Mouse (Mus musculus) common myeloid progenitor, adult 5-6 weeks (primary cell): ENCODE measurements around the gene Dse. TPM values are rescaled to one million over a fixed set of nuclear protein-coding genes. Genes with fewer than 3 reads are reported as not detected.
"Not testable (repeated sequence)": the region's sequence is repeated elsewhere in the genome, so short reads cannot be mapped to it uniquely, and the experiment has no call there.

ENCODE experiments used
- ATAC-seq: replicated peaks from 2 replicates; pipeline ENCODE4 v1.8.0; 2016; ENCODE audit warnings: low read depth, mild to moderate bottlenecking, moderate TSS enrichment, inconsistent platforms; ENCODE audit not compliant: poor library complexity, severe bottlenecking
- total RNA-seq: library from RNA; stranded (forward); fragments of 200-1000, 187-1606 nt; gene quantifications from 2 replicates; pipeline ENCODE4 v1.2.3, GENCODE M21; 2017

Gene Dse
- 0.87 and 1.9 TPM in 2 replicates for total RNA-seq

DNA sequence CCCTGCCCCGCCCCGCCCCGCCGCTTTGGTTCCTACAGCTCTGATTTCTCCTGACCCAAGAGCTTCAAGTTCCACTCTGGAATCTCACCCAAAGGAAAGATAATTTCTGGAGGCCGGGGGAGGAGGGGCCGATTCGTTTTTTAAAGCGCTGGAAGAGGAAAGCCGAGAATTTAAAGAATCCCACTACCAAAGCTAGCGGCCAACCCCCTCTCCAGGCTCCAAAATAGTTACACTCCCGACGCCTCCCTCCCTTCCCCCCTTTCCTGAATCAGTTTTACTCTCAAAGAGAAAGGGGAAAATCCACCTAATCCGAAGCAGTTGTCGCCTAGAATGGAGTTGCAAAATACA is at the start of gene Dse:
TSS of gene Dse (minus strand) at position 213 of the 348 bp plus-strand sequence.
- ATAC-seq, result no peak

DNA sequence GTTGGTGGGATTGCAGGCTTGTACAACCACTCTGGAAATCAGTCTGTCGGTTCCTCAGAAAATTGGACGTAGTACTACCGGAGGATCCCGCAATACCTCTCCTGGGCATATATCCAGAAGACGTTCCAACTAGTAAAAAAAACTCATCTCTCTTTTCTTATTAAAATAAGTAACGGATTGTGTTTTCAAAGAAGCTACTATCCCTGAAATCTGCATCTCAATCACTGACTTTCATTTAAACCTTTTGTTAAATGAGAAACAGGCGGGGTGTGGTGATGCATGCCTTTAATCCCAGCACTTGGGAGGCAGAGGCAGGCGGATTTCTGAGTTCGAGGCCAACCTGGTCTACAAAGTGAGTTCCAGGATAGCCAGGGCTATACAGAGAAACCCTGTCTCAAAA is 45.3 kb upstream of the Dse start:
- ATAC-seq, result not testable (repeated sequence)

DNA sequence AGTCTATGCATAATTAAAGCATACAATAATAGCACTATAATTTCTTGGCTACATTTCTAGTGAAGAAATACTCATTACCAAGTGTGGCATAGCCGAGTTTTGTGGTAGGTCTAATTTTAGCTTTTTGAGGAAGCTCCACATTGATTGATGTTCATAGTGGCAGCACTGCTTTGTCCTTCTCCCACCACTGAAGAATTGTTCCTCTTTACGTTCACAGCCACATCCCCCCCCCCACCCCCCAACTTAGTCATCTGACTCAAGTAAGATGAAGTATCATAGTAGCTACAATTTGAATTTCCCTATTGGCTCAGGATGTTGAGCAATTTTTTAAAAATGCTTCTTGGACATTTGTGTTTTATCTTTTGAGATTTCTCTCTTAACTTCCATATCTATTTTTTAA is 42.1 kb upstream of the Dse start:
- ATAC-seq, result peak; percentile 96

DNA sequence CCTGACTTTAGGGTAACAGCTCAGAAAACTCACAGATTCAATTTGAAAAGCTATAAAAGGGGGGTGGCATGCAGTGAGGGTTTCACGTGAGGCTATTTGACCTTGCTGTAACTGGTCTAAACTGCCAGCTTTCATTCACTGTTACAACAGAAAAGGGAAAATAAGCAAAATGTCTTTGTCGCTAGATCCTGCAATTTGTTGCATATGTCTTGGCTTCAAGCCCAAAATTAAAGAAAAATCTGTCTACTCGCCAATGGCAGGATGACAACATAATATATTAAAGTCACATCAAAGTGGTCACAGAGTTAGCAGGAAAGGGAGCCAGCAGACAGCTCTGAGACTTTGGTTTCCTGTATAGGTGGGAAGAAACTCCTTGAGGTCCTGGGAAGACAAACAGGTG is 40.2 kb upstream of the Dse start:
- ATAC-seq, result no peak

DNA sequence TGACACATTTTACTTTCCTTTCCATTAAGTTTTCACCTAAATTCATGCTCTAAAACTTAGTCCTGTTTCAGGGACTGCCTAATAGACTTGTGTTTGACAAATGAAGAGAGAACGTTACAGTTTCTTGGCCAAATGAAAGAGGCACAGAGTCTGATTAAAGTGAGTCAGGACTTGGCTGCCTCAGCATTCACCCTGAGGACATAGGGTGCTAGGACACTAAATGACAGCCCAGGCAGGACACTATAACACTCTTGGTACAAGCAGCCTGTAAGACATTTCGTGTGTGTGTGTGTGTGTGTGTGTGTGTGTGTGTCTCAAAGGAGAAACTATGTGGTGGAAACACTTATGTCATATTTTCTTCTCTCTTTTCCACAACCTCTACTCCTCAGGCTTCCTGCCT is 38.6 kb upstream of the Dse start:
- no peak for ATAC-seq

DNA sequence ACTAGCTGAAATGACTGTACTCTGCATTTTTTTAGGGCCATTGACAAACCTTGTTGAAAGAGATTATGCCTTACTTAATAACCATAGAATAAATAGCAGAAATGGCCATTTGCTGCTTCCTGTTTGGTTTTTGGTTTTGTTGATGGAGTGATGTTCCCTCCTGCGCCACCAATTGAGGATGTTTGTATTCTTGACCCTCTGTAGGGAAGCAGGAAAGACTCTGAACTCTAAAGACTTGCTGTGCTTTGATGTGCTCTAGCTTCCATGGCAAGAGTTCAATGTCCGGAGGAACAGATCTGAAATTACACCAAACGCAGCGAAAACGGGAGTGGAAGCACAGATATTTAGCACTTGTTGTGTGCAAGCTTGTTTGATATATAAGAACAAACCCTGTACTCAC is 37.2 kb upstream of the Dse start:
- ATAC-seq, result peak; percentile 45

DNA sequence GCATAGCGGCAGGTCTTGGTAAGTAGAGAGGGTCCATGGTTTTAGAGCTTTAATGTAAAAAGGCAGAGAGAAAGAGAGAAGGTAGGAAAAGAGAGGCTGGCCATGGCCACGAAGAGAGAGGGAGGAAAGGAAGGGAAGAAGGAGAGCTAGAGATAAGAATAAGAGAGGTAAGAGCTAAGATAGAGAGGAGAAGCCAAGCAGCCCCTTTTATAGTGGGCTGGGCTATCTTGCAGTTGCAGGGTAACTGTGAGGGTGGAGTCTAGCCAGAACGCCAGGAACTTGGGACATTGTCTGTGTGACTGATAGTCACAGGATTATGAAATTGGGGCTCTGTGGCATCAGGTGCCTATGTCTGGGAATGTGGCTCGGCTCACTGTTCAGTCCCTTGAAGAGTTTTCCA is 31.0 kb upstream of the Dse start:
- ATAC-seq, result no peak

DNA sequence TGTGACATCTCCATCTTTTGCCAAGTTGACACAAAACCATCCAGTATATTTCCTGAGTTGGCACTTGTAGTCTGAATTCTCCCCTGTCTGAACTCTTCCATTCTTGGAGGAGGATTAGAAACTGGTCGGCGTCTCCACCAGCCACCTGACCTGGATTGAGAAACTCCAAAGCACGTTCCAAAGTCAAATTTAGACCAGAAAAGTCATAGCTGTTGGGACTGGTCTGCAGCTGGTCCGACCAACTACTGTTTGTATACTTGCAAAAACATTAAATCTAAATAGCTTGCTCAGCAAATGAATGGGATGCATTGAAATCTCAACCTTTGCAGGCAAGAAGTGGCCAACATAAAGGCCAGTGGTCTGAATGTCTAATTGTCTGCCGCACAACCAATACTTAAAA is 29.1 kb upstream of the Dse start:
- ATAC-seq, result no peak

DNA sequence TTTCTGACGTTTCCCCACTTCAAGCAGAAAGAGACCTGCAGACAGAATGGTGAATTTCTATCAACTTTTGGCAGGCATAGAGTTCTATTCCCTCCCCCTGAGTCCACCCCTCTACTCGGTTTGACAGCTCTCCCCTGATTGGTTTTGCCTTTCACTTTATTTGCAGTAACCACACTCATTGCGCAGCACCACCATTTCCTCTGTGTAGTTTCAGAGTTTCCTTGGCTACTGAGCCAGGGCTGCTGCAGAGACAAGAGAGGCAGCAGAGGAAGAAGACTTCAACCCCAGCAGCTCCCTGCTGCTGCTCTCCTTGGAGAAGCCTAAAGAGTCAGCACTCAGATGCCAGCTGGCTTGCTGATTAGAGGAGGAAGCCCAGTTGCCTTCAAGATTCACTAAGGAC is 27.9 kb upstream of the Dse start:
- peak; percentile 97 for ATAC-seq

DNA sequence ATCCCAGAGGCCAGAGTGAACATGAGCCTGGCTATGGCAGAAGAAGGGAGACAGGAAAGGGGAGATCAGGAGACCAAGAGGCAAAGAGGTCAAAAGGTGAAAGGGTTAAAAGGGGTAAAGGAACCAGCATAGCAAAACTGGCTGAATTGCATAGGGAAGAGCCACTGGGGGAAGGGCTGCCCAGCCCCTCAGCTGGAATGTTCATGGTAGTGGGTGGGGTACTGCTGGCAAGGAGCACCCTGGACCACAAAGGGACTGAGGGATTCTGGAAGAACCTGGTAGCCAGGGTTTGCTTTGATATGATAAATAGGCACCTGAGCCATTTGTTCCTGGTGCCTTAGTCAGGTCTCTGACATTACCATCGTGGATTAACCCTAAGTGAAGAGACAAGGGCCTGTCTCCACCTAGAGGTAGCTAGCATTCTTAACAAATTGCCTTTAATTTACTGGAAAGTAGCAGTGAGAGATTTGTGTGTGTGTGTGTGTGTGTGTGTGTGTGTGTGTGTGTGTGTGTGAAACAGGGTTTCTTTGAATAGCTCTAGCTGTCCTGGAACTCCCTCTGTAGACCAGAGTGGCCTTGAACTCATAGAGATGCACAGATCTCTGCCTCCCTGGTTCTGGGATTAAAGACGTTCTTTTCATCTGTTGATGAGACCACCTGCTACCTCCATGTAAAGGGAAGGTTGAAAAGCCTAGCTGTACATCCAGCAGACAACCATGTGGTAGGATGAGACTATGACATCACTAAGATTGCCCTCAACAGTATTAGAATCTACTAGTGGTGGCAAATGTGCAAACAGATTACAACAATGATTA is 26.6 kb upstream of the Dse start:
- ATAC-seq, result no peak

DNA sequence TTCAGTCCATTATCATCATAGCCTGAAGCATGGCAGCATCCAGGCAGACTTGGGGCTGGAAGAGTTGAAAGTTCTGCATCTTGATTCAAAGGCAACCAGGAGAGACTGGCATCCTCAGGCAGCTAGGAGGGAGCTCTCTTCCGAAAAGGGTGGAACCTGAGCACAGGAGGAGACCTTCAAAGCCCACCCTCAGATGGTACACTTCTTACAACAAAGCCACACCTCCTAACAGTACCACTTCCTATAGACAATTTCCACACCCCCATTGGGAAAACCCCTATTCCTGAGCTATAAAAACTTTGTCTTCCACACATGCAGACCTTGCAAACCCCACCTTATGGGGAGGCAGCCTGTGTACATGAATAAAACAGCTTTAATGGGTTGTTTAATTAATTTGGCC is 25.9 kb upstream of the Dse start:
- no peak for ATAC-seq

DNA sequence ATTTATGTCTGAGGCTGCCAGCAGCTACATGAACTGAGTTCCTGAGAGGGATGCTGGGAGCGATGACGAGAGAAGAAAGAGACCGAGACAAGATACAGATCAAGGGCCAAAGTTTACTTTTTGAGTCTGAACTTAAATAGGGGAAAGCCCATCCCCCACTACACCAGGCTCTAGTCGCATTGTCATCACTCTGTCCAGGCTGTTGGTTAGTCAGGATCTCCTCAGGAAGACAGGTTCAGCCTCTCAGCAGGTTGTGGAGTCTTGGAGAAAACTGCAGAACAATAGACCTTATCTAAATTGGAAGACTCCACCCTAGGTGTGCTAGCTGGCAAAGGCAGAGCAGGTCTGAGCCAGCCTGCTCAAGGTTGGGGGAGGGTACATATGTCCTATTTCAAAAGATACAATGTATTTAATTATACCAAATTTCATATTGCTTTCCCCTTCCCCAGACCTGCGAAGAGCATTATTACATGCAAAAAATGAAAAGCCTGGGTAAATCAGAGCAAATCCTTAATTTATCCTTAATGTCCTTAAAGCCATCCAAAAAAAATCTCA is 22.7 kb upstream of the Dse start:
- ATAC-seq, result no peak

DNA sequence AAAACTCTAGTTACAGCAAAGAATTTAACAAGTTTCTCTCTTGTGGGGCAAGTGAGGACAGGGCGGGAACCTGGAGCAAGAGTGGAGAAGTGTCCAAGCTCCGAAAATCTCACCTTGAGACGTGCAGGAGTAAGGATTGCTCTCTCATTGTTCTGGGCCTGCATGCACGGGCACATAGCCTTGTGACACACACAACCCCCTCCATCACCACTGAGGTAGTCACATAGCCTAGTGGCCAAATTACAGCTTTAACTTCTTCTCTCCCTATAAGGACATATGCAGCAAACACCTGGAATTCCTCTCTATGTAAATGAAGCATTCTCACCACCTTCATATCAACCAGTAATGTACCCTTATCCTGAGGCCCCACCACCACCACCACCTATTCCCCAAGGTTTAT is 22.0 kb upstream of the Dse start:
- no peak for ATAC-seq

DNA sequence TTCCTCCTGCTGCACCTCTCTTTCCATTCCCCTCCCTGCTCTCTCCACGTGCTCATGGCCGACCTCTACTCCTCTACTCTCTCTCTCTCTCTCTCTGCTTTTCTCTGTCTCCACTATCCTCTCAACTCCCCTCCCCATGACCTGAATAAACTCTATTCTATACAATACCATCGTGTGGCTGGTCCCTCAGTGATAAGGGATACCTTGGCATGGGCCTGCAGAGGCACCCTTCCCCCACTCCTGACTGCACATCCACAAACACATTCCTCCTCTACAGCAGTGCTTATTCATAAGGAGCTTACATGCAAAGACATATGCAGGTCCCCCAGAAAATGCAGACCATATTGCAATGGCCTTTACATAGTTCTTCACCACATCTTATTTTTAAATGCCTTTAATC is 16.1 kb upstream of the Dse start:
- no peak for ATAC-seq

DNA sequence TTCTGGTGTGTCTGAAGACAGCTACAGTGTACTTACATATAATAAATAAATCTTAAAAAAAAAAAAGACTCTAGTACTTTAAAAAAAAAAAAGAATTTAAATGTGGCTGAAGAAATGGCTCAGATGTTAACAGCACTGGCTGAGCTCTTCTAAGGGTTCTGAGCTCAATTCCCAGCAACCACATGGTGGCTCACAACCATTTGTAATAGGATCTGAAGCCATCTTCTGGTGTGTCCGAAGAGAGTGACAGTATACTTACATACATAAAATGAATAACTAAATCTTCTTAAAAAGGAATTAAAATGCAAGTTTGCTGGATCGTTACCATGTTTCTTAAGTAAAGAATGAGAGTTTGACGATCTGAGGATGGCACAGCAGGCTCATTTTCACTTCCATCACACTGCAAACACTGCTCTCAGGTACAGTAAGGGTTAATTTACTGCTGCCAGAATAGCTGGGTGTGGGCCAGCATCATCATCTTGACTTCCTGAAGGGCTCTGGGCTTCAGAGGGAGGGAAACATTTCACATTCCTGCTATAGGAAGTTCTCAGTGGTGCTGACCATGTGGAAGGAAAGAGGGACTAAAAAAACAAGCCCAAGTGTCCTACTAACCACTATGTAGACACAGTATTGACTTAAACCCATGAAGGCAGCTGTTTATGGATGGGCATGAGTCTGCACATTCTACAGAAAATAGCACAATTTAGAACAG is 14.6 kb upstream of the Dse start:
- ATAC-seq, result 0 out of 2 replicates have a peak, but pooled peaks have one; percentile 36

DNA sequence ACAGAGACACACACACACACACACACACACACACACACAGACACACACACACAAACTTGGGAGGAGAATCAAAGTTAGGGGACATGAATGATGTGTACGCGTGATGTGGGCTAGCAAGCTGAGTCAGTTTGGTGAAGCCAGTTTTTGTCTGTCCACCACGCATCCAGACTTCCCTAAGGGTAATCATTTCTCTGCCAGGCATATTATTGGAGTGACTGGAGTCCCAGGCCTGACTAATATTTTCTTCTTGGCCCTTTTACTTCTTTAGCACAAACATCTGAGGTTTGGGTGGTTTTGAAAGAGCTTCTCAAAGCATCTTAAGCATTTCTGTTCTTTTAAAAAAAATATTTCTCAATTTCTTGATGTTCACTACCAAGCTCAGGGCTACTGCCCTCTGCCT is 10.7 kb upstream of the Dse start:
- no peak for ATAC-seq

DNA sequence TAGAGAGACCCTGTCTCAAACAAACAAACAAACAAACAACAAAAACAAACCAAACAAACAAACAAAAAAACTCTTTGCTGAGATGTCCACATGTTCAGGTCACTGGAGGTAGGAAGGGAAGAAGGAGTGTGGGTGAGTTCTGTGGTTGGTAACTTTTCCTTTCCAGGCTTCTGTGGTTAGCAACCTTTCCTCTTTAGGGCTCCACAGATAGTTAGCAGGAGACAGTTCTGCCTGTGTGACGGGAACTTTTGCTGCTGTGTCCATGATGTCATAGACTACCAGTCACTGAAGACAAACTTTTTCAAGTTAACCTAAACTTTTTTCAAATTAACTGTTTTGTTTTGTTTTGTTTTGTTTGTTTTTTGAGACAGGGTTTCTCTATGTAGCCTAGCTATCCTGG is 8.2 kb upstream of the Dse start:
- ATAC-seq, result peak; percentile 88

DNA sequence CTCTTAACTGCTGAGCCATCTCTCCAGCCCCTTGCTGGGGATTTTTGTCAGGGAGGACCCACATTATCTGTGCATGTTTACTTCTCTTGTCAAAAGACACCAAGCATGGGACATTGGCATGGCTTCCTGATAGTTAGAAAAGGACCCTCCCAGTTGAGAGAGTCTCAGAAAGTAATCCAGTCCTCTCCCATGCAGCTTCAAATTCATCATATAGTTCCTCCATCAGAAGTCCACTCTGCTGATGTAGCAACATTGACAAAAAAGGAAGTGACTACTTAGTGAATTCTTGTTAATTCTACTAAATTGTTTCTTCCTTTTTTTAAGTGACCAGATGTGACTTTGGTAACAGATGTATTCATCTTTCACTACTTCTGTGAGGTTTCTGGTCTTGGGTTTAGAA is 2.4 kb upstream of the Dse start:
- ATAC-seq, result peak; percentile 51

DNA sequence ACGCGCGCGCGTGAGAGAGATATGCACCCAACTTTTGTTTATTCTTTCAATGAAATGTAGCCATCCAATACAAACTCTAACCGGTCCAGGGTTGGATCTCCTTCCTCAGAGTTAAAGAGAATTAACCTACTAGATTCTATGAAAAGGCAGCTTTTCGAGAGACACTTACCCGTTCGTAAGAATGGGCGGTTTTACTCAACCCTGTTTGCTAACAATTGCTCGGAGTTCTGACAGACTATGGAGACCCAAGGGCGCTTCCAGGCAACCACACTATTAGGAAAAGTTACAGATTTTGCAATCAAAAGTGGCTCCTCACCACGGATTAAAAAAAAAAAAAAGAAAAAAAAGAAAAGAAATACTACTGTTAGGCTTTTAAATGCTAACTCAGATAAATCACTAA is 516 bp upstream of the Dse start:
- ATAC-seq, result no peak

DNA sequence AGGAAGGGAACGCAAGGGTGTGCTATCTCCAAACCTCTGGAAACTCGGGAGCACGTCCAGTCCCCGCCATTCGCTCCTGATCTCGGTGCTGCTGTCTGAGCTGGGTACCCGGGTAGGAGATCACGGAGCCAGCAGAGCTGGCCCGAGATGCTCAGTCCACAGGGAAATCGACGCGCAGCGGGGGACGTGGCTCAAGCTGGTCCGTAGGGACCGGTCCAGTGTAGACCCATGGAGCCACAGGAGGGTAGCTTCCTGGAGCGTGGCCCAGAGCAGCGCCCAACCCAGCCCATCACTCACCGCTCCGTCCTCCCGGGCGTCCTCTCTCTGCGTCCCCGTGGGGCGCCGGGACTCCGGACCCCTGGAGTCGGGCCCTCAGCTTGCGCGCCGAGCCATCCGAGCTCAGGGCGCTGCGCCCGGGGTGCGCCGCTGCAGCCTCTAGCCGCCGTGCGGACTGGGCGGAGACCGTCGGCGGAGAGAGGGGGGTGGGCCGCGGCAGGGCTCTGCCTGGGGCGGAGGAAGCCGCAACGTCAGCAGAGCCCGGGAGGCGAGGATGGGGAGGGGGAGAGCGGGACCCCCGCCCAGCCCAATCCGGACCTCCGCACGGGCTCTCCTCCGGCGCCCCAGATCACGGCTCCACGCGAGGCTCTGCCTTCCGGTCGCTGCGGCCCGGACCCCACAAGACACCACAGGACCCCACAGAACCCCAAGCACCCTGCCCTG is 572 bp downstream of the Dse start:
- ATAC-seq, result peak; percentile 50

DNA sequence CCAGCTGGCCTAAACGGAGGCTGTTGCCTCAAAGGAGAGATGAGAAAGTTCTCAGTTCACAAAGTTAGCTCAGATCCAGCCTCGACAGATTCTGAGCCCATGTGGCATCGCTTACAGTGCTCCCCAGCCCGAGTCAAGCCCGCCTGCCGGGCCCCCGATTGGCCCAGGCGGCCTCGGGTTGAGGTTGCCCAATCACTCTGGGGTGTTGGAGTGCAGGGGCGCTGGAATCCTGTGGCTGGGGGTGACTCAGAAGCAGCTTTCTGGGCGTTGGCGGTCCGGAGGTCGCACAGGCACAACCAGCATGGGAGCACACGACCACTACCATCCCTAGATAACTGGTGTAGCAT is 1.1 kb downstream of the Dse start:
- ATAC-seq, result peak; percentile 76
